Mouse (Mus musculus) heart, postnatal 0 days (tissue): ENCODE data around the gene Gm45233.

Experiments
- CTCF ChIP-seq: IDR thresholded peaks from 2 replicates; pipeline ENCODE4 v1.5.1; 2016; ENCODE audit warnings: antibody characterized with exemption, control low read depth, low read depth
- EP300 ChIP-seq: IDR thresholded peaks from 2 replicates; pipeline ENCODE4 v1.6.1; 2016; ENCODE audit warnings: antibody characterized with exemption, low read depth

- TF ChIP-seq CTCF (no peak), EP300 (no peak)
Observed at GRCm38 (mm10) chr7:43490861-43491260, 46.9 kb downstream of the Gm45233 start.
